Mouse (Mus musculus): ENCODE measurements around the gene Zswim1.

- TF ChIP-seq ZNF384 (IDR thresholded peaks at IDR 0.05; ENCODE audit: low read depth, low read length): no peak
- no peak for TF ChIP-seq HCFC1 (IDR thresholded peaks at IDR 0.05; ENCODE audit: borderline replicate concordance, insufficient read depth, low read length)
- no peak for TF ChIP-seq CHD2 (IDR thresholded peaks at IDR 0.05; ENCODE audit: low read depth, low read length)
Observed at GRCm38 (mm10) chr2:164795868-164796267, 26.6 kb upstream of the Zswim1 start.

Measured in ES-E14 (cell line).